Mouse (Mus musculus) neural tube, embryonic 15.5 days (tissue): ENCODE results near the gene Znfx1. TPM values are rescaled to one million over a fixed set of nuclear protein-coding genes. Genes with fewer than 3 reads are reported as not detected.

Experiments used
- ATAC-seq: fragments of 200-750 bp; cut with Nextera tagmentation; 2 replicates; pipeline ENCODE4 v1.8.0; 2017; ENCODE audit warnings: mild to moderate bottlenecking, moderate TSS enrichment, moderate library complexity; ENCODE audit not compliant: low FRiP score
- H3K27ac ChIP-seq: fragments of 300-500 bp; sonication (generic); replicated peaks from 2 replicates; pipeline ENCODE4 v1.5.1; 2015; ENCODE audit warnings: mild to moderate bottlenecking, inconsistent platforms
- H3K27me3 ChIP-seq: fragments of 300-500 bp; sonication (generic); replicated peaks from 2 replicates; pipeline ENCODE4 v1.6.1; 2015; ENCODE audit warnings: inconsistent platforms
- H3K36me3 ChIP-seq: fragments of 300-500 bp; sonication (generic); 2 replicates; pipeline ENCODE4 v1.6.1; 2015; ENCODE audit warnings: inconsistent platforms
- H3K4me1 ChIP-seq: fragments of 300-500 bp; sonication (generic); 2 replicates; pipeline ENCODE4 v1.6.1; 2015; ENCODE audit warnings: inconsistent platforms
- H3K4me2 ChIP-seq: fragments of 300-500 bp; sonication (generic); 2 replicates; pipeline ENCODE4 v1.6.1; 2015; ENCODE audit warnings: inconsistent platforms, mild to moderate bottlenecking, moderate library complexity
- H3K4me3 ChIP-seq: fragments of 300-500 bp; sonication (generic); replicated peaks from 2 replicates; pipeline ENCODE4 v1.5.1; 2015; ENCODE audit warnings: mild to moderate bottlenecking, inconsistent platforms
- H3K9ac ChIP-seq: fragments of 300-500 bp; sonication (generic); replicated peaks from 2 replicates; pipeline ENCODE4 v1.6.1; 2015; ENCODE audit warnings: mild to moderate bottlenecking, inconsistent platforms
- H3K9me3 ChIP-seq: fragments of 300-500 bp; sonication (generic); replicated peaks from 2 replicates; pipeline ENCODE4 v1.6.1; 2016; ENCODE audit warnings: inconsistent platforms
- WGBS: fragments of 180-500 bp; shearing (Covaris S2); methylation state at CpG from one replicate; pipeline ENCODE4 v1.1.7; 2015; ENCODE audit warnings: mixed read lengths; 5-methylcytosine and 5-hydroxymethylcytosine counted together
- polyA plus RNA-seq: library from polyadenylated mRNA; unstranded; fragments of >200 nt; fragmentation: Nextera tagmentation; extraction: Ambion mirVana; gene quantifications from 2 replicates; pipeline ENCODE4 v1.2.1, GENCODE M21; 2015

The Znfx1 gene
- polyA plus RNA-seq, 1 experiment from 2014 or later, result 8.8 TPM

- H3K4me3 ChIP-seq, result no peak overlapping the region
- H3K9ac ChIP-seq, result no peak overlapping the region
- H3K36me3 ChIP-seq, result no peaks in the 10 kb centered on the region
- no peaks in the 10 kb centered on the region for H3K4me1 ChIP-seq
- no peaks in the 10 kb centered on the region for H3K9me3 ChIP-seq
- 94% methylated on average over 2 of the region's 2 CpGs for WGBS
- H3K27ac ChIP-seq, result no peak overlapping the region
- no peaks in the 10 kb centered on the region for H3K27me3 ChIP-seq
- no peak for ATAC-seq
- H3K4me2 ChIP-seq, result no peak overlapping the region
Observed at GRCm38 (mm10) chr2:167006355-167006754, 56.5 kb downstream of the Znfx1 start.

- Histone ChIP-seq H3K4me3 (no peak overlapping the region), H3K4me2 (no peak overlapping the region), H3K9ac (no peak overlapping the region), H3K36me3 (no peaks in the 10 kb centered on the region), H3K4me1 (no peaks in the 10 kb centered on the region), H3K27ac (no peak overlapping the region), H3K27me3 (no peaks in the 10 kb centered on the region), H3K9me3 (no peaks in the 10 kb centered on the region)
- no peak for ATAC-seq
- WGBS, result 50% methylated on average over 8 of the region's 8 CpGs
Observed at GRCm38 (mm10) chr2:167004099-167004854, 58.5 kb downstream of the Znfx1 start.

DNA sequence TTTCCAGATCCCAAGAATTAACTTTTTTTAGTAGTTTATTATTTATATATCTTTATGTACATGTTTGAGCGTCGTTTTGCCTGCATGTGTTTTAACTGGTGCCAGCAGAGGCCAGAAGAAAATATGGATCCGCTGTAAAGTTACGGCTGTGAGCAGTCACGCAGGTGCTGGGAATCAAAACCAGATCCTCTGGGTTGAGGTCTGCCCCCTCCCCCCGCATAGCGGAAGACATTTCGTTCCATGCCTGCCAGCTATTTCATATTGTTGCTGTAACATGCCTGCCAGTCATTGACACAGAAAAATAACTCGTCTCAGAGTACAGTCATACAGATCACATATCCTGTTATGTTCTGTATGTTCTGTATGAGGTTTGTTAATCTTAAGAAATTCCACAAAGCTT is 61.3 kb downstream of the Znfx1 start:
- no peaks in the 10 kb centered on the region for H3K9me3 ChIP-seq
- 82% methylated on average over 9 of the region's 9 CpGs for WGBS
- no peak overlapping the region for H3K4me2 ChIP-seq
- no peak overlapping the region for H3K27ac ChIP-seq
- no peaks in the 10 kb centered on the region for H3K27me3 ChIP-seq
- H3K4me3 ChIP-seq, result no peak overlapping the region
- no peaks in the 10 kb centered on the region for H3K36me3 ChIP-seq
- ATAC-seq, result no peak
- no peak overlapping the region for H3K9ac ChIP-seq
- H3K4me1 ChIP-seq, result peaks cover 7% of the 10 kb centered on the region

DNA sequence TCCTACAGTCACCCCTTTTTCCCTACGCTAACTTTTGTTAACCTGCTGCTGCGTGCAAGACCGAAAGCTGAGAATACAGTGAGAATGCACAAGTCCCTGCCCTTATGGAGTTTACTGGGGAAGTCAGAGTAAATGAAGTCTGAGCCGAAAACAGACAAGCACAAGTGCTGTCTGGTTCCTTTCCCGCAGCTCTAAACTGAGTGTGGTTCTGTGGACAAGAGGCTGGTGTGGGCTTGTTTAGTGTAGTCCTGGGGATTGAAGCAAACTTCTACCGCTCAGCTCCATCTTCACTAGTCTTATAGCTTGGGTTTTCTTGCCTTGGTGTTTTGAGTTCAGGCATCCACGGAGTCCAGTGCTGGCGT is 66.3 kb downstream of the Znfx1 start:
- H3K4me1 ChIP-seq, result peaks cover 43% of the 10 kb centered on the region
- H3K27ac ChIP-seq, result peak overlapping the region; percentile 74
- H3K9me3 ChIP-seq, result no peaks in the 10 kb centered on the region
- H3K4me2 ChIP-seq, result peak overlapping the region; percentile 82
- WGBS, result 43% methylated on average over 8 of the region's 8 CpGs
- peak overlapping the region; percentile 45 for H3K9ac ChIP-seq
- no peaks in the 10 kb centered on the region for H3K36me3 ChIP-seq
- no peaks in the 10 kb centered on the region for H3K27me3 ChIP-seq
- peak overlapping the region; percentile 80 for H3K4me3 ChIP-seq
- ATAC-seq, result peak; percentile 25

GRCm38 (mm10) chr2:166995796-166996532 is 66.9 kb downstream of the Znfx1 start, which contains the start of gene Stau1:
TSS of gene Stau1 (minus strand) at chr2:166996299.
- peaks cover 49% of the 10 kb centered on the region for H3K4me1 ChIP-seq
- no peaks in the 10 kb centered on the region for H3K9me3 ChIP-seq
- no peaks in the 10 kb centered on the region for H3K27me3 ChIP-seq
- peak within 1 kb of the TSS; percentile 81 for H3K9ac ChIP-seq
- H3K27ac ChIP-seq, result peak within 1 kb of the TSS; percentile 93
- peak within 1 kb of the TSS; percentile 80 for H3K4me3 ChIP-seq
- peak within 1 kb of the TSS; percentile 82 for H3K4me2 ChIP-seq
- ATAC-seq, result peak; percentile 99
- H3K36me3 ChIP-seq, result no peaks in the 10 kb centered on the region
- under 1% methylated on average over 81 of the region's 88 CpGs for WGBS

- H3K4me1 ChIP-seq, result peaks cover 52% of the 10 kb centered on the region
- no peaks in the 10 kb centered on the region for H3K36me3 ChIP-seq
- WGBS, result 4% methylated on average over 28 of the region's 28 CpGs
- H3K27me3 ChIP-seq, result no peaks in the 10 kb centered on the region
- peak overlapping the region; percentile 80 for H3K4me3 ChIP-seq
- peak; percentile 37 for ATAC-seq
- H3K4me2 ChIP-seq, result peak overlapping the region; percentile 82
- H3K9ac ChIP-seq, result peak overlapping the region; percentile 81
- peak overlapping the region; percentile 93 for H3K27ac ChIP-seq
- H3K9me3 ChIP-seq, result no peaks in the 10 kb centered on the region
Observed at GRCm38 (mm10) chr2:166995021-166995795, 67.6 kb downstream of the Znfx1 start.

GRCm38 (mm10) chr2:166991945-166992344 is 70.9 kb downstream of the Znfx1 start:
- ATAC-seq, result no peak
- Histone ChIP-seq H3K27ac (no peak overlapping the region), H3K27me3 (no peaks in the 10 kb centered on the region), H3K9ac (no peak overlapping the region), H3K36me3 (no peaks in the 10 kb centered on the region), H3K4me2 (no peak overlapping the region), H3K9me3 (no peaks in the 10 kb centered on the region), H3K4me3 (no peak overlapping the region), H3K4me1 (peaks cover 56% of the 10 kb centered on the region)

- ATAC-seq, result no peak
- Histone ChIP-seq H3K9ac (no peak overlapping the region), H3K4me3 (no peak overlapping the region)
Observed at GRCm38 (mm10) chr2:166990861-166991260, 72.0 kb downstream of the Znfx1 start.

More at GRCm38 (mm10) chr2:166990861-166991260, 72.0 kb downstream of the Znfx1 start:
- H3K4me1 ChIP-seq, result peaks cover 50% of the 10 kb centered on the region
- H3K27ac ChIP-seq, result no peak overlapping the region
- WGBS, result 90% methylated on average over 7 of the region's 7 CpGs
- no peaks in the 10 kb centered on the region for H3K36me3 ChIP-seq
- H3K27me3 ChIP-seq, result no peaks in the 10 kb centered on the region
- H3K4me2 ChIP-seq, result no peak overlapping the region
- no peaks in the 10 kb centered on the region for H3K9me3 ChIP-seq

Other genes starting within 250 kb of the Znfx1 start
- gene Cse1l, start 157.0 kb downstream of the Znfx1 start, polyA plus RNA-seq, result 85.9 and 94.2 TPM in 2 replicates
- gene Stau1, start 66.7 kb downstream of the Znfx1 start, polyA plus RNA-seq, result 96.6 and 103 TPM in 2 replicates
- gene Ddx27, start 47.8 kb downstream of the Znfx1 start, polyA plus RNA-seq, result 32.5 and 42.8 TPM in 2 replicates
- 3.8 and 3.9 TPM in 2 replicates for gene Kcnb1, start 127.1 kb upstream of the Znfx1 start, polyA plus RNA-seq
- gene Ptgis, start 177.6 kb upstream of the Znfx1 start, polyA plus RNA-seq, result 5.6 and 6.7 TPM in 2 replicates